In genomic region chr10:12868189-12869028, GRCm38 (mm10) we compare ENCODE assay signal across 8 mouse cellular contexts. TPM values are rescaled to one million over a fixed set of nuclear protein-coding genes. Genes with fewer than 3 reads are reported as not detected.
DNase-seq lines count a peak whose midpoint lies in the region; ATAC-seq and TF ChIP-seq lines count a peak whose summit lies in the region.

No protein-coding gene starts in this region.

- H3K4me1 ChIP-seq in cortical plate, adult 2 months (ENCODE audit: control insufficient read depth, insufficient read depth, low read length): no peaks in the 10 kb centered on the region
- peaks cover 10% of the 10 kb centered on the region for H3K4me1 ChIP-seq in intestine, embryonic 16.5 days (ENCODE audit: control insufficient read depth, insufficient read depth, low read length)
- H3K4me1 ChIP-seq in lung, adult 2 months (ENCODE audit: control insufficient read depth, insufficient read depth, low read length): no peaks in the 10 kb centered on the region; the same call in none of the 2 replicates
- H3K4me1 ChIP-seq in neural tube, embryonic 14.5 days (ENCODE audit: control insufficient read depth, insufficient read depth, low read length): 0 out of 2 replicates have a peak, but pooled peaks cover 8% of the 10 kb centered on the region

- WGBS in intestine, embryonic 16.5 days: under 1% methylated on average over 41 of the region's 41 CpGs
- under 1% methylated on average over 41 of the region's 41 CpGs for WGBS in lung, adult 2 months
- WGBS in neural tube, embryonic 14.5 days: under 1% methylated on average over 41 of the region's 41 CpGs

- peak overlapping the region; percentile 86; the same call in 1 of the 2 replicates for H3K27ac ChIP-seq in cortical plate, adult 2 months (ENCODE audit: insufficient read depth, low read length)
- H3K27ac ChIP-seq in intestine, embryonic 16.5 days (ENCODE audit: low read length): peak overlapping the region; percentile 91
- peak overlapping the region; percentile 64 for H3K27ac ChIP-seq in neural tube, embryonic 14.5 days (ENCODE audit: low read depth, low read length)

- TF ChIP-seq CTCF in cortical plate, adult 2 months (IDR thresholded peaks at IDR 0.05; ENCODE audit: extremely low read depth, insufficient read depth, low read length): no peak
- no peak for TF ChIP-seq CTCF in lung, adult 2 months (IDR thresholded peaks at IDR 0.05; ENCODE audit: insufficient read depth, low read length)

- H3K9ac ChIP-seq in intestine, embryonic 16.5 days (ENCODE audit: low read depth, low read length): peak overlapping the region; percentile 90
- peak overlapping the region; percentile 68 for H3K9ac ChIP-seq in neural tube, embryonic 14.5 days (replicated peaks; ENCODE audit: low read depth, low read length)

- H3K4me3 ChIP-seq in cortical plate, adult 2 months (ENCODE audit: insufficient read depth, low read length): peak overlapping the region; percentile 56
- H3K4me3 ChIP-seq in intestine, embryonic 16.5 days (ENCODE audit: low read length): peak overlapping the region; percentile 80
- peak overlapping the region; percentile 80 for H3K4me3 ChIP-seq in lung, adult 2 months (replicated peaks; ENCODE audit: extremely low read depth, low read depth, low read length)
- peak overlapping the region; percentile 65 for H3K4me3 ChIP-seq in neural tube, embryonic 14.5 days (ENCODE audit: low read depth, low read length)

- no peak for TF ChIP-seq POLR2A in cortical plate, adult 2 months (IDR thresholded peaks at IDR 0.05; ENCODE audit: extremely low read depth, insufficient read depth, low read length)
- TF ChIP-seq POLR2A in lung, adult 2 months (IDR thresholded peaks at IDR 0.05; ENCODE audit: borderline replicate concordance, extremely low read depth, low read depth, low read length): peak; percentile 77; the same call in 1 of the 2 replicates

- H3K9me3 ChIP-seq in intestine, embryonic 16.5 days (ENCODE audit: control insufficient read depth, low read length): no peaks in the 10 kb centered on the region
- no peaks in the 10 kb centered on the region for H3K9me3 ChIP-seq in neural tube, embryonic 14.5 days (ENCODE audit: control insufficient read depth, low read length)

- no peaks in the 10 kb centered on the region for H3K36me3 ChIP-seq in intestine, embryonic 16.5 days (ENCODE audit: control insufficient read depth, insufficient read depth, low read length)
- H3K36me3 ChIP-seq in neural tube, embryonic 14.5 days (ENCODE audit: control insufficient read depth, insufficient read depth, low read length): no peaks in the 10 kb centered on the region

- H3K27me3 ChIP-seq in intestine, embryonic 16.5 days (replicated peaks; ENCODE audit: control insufficient read depth, insufficient read depth, low read length): no peaks in the 10 kb centered on the region
- no peaks in the 10 kb centered on the region for H3K27me3 ChIP-seq in neural tube, embryonic 14.5 days (ENCODE audit: control insufficient read depth, insufficient read depth, low read length)

- peak overlapping the region; percentile 89 for H3K4me2 ChIP-seq in intestine, embryonic 16.5 days (ENCODE audit: low read depth, low read length)
- H3K4me2 ChIP-seq in neural tube, embryonic 14.5 days (ENCODE audit: low read depth, low read length): peak overlapping the region; percentile 84

- peak; percentile 95 for DNase-seq in 416B (ENCODE audit: low read depth)
- DNase-seq in gonadal fat pad, adult 2 months (ENCODE audit: low read depth): peak; percentile 49
- DNase-seq in lung, adult 2 months: peak; percentile 83
- peak; percentile 67 for DNase-seq in thymus, postnatal 25 days

- ATAC-seq in activated CD4-positive, CD25-positive, alpha-beta regulatory T cell, adult 4 months: peak; percentile 57
- ATAC-seq in intestine, embryonic 16.5 days: peak; percentile 84
- ATAC-seq in neural tube, embryonic 14.5 days (ENCODE audit: low read depth): peak; percentile 42

RNA-seq across cellular contexts. Expression of gene Utrn, which starts 0.8 kb away (rescaled TPM):
- 100 to 1,000 TPM; 255 to 319 TPM for polyA plus RNA-seq in activated CD4-positive, CD25-positive, alpha-beta regulatory T cell, adult 4 months (2017; shearing (Covaris generic))
- polyA plus RNA-seq in cortical plate, adult 2 months (2012; rRNA removed): 32.3 and 35.6 TPM in 2 replicates
- polyA plus RNA-seq in gonadal fat pad, adult 2 months (2012; rRNA removed): 30.2 and 31.9 TPM in 2 replicates
- 31.2 and 37.4 TPM in 2 replicates for polyA plus RNA-seq in intestine, embryonic 16.5 days (2015; fragmentation: Nextera tagmentation; extraction: Ambion mirVana)
- 47.7 and 59.1 TPM in 2 replicates for polyA plus RNA-seq in lung, adult 2 months (2012; rRNA removed)
- polyA plus RNA-seq in neural tube, embryonic 14.5 days (2014; fragmentation: Nextera tagmentation; extraction: Ambion mirVana): 16.0 and 28.3 TPM in 2 replicates

Comparison
In these comparisons a context has a peak if more than half of its experiments do, and no peak if none do; other contexts are left out.
1. Peak in every context shown above with its lines: DNase-seq, ATAC-seq, H3K4me3 ChIP-seq and H3K27ac ChIP-seq.